Mouse (Mus musculus) embryonic fibroblast, embryonic 13.5 days (primary cell): Measurements from ENCODE around the gene Wdfy3. TPM values are rescaled to one million over a fixed set of nuclear protein-coding genes. Genes with fewer than 3 reads are reported as not detected.
A peak's percentile ranks its signal among the peaks of the same experiment; 100 is the strongest.

Experiments
- H3K27ac ChIP-seq: 2 replicates; pipeline ENCODE4 v1.5.1; 2012; ENCODE audit warnings: low read length, control low read depth, inconsistent platforms; ENCODE audit not compliant: insufficient read depth
- H3K4me1 ChIP-seq: 2 replicates; pipeline ENCODE4 v1.6.1; 2011; ENCODE audit warnings: low read length; ENCODE audit not compliant: control insufficient read depth, insufficient read depth
- H3K4me3 ChIP-seq: 2 replicates; pipeline ENCODE4 v1.5.1; 2011; ENCODE audit warnings: mild to moderate bottlenecking, control low read depth, low read length; ENCODE audit not compliant: insufficient read depth
- CTCF ChIP-seq: IDR thresholded peaks from 2 replicates; pipeline ENCODE4 v1.5.1; 2011; ENCODE audit warnings: mild to moderate bottlenecking, control low read depth, low read length, moderate library complexity, borderline replicate concordance; ENCODE audit not compliant: insufficient read depth
- POLR2A ChIP-seq: IDR thresholded peaks from 2 replicates; pipeline ENCODE4 v1.6.1; 2011; ENCODE audit warnings: low read depth, mild to moderate bottlenecking, control low read depth, low read length, moderate library complexity
- polyA plus RNA-seq: library from polyadenylated mRNA; stranded (reverse); fragments of >200 nt; gene quantifications from 2 replicates; pipeline ENCODE4 v1.2.4, GENCODE M21; 2011; ENCODE audit warnings: low read depth; ENCODE audit not compliant: missing spikeins, insufficient read length

The Wdfy3 gene
- polyA plus RNA-seq, 1 experiment, result 38.5 TPM

DNA sequence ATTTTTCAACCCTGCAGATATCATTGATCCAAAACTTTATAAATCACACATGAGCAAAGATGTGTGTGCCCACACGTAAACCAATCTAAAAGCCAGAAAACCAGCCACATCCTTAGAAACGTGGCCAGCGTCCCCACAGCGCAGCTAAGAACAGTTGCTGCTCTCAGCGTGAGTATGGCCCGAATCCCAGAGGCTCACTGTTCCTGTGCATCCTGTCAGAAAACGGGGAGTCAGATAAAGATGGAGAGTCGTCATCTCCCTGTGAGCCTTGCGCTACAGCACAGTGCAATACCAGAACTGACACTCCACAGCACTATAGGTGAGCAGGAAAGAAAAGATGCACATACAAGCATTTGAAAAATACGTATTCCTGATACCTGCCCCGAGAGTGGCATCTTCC lies 172.9 kb downstream of the Wdfy3 start:
- no peak for TF ChIP-seq POLR2A
- TF ChIP-seq CTCF, result no peak
- H3K4me1 ChIP-seq, result peaks cover 5% of the 10 kb centered on the region; the same call in 1 of the 2 replicates
- no peak overlapping the region for H3K4me3 ChIP-seq
- no peak overlapping the region for H3K27ac ChIP-seq

DNA sequence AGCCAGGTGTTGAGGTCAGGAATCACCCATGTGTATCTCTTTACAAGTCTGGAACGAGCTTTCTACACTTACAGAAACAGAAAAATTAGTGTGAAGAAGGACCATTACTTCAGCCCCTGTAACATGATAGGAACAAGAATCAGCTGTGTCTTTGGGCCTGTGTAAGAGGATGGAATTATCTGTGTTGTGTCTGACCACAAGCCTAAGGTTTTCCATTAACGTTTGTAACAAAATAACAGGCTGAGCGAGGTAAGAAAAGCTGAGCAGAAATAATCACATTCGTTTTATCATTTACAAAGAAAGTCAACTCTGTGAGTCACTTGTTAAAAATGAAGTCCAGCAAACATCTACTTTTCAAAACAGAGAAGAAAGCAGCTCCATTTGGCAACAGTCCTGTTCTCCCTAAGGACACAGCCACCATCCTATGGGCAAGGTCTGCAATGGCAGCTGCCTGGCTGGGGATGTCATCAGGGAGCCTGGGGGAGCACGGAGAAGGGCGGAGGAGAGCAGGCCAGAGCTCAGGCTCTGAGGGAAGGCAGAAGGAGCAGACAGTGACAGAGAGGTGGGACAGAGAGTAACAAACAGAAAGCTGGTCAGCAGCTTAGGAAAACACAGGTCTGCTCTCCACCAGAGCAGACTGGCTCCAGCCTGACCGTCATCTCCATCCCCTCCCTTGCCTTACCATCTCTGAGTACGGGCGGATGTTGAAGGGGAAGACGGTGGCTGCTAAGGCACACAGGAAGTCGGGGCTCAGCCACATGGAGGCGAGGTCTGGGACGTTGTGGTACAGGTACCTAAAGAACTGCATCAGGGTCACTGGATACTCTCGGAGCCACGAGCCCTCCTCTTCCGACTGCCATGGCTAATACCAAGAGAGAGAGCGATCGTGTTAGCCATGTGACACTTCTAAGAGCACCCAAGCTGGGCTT lies 173.7 kb downstream of the Wdfy3 start:
- TF ChIP-seq POLR2A, result no peak
- TF ChIP-seq CTCF, result no peak
- H3K27ac ChIP-seq, result peak overlapping the region; percentile 39; the same call in 1 of the 2 replicates
- peaks cover 5% of the 10 kb centered on the region; the same call in 1 of the 2 replicates for H3K4me1 ChIP-seq
- no peak overlapping the region for H3K4me3 ChIP-seq

DNA sequence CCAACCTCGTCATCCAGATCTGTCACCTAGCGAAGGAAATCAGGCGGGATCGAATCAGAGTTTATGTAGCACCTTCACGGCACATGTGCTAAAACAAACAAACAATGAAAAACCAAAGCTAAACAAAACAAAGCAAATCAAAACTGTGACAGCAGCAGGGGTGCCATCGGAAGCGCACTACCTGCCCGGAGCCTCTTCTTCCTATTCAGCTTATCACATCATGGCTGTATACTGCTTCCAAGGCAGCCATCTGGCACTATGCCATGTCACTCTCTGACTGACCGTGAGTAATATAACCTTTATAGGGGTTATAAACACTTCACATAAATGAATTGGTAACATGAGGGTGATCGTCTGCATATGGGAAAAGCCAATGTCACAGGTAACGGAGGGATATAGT lies 174.6 kb downstream of the Wdfy3 start:
- H3K4me3 ChIP-seq, result no peak overlapping the region
- TF ChIP-seq POLR2A (no peak), CTCF (no peak)
- H3K4me1 ChIP-seq, result peaks cover 5% of the 10 kb centered on the region; the same call in 1 of the 2 replicates
- no peak overlapping the region for H3K27ac ChIP-seq

DNA sequence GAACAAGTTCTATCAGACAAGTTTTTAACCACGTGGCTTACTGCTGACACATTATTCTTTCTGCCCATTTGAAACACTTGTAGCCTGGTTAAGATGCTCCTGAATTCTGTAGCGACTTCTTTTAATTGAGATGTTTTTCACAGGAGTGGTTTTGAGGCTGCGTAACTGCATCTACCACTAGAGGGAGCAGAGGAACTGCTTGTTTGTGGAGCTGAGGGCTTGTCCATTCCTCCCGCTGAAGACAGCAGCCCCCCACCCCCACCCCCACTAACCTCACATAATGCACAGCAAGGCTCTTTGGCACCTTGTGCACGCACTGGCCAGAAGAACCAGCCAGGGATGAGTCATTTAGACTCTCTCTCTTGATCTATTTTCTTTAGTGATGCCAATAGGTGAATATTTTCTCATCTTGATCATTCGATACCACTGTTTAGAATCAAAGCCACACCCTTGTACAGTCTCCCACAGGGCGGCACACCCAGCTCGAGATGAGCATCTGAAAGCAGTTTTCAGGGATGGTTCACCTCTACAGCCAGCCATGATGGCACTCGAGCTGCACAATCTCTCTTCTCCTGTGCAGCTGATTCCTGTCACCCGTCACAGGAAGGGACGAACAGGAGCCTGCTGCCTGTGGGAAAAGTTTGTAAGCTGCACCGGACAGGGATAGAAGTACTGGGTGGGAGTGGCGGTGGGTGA lies 175.8 kb downstream of the Wdfy3 start:
- TF ChIP-seq CTCF (peak; percentile 51; the same call in 1 of the 2 replicates), POLR2A (no peak)
- peaks cover 5% of the 10 kb centered on the region; the same call in 1 of the 2 replicates for H3K4me1 ChIP-seq
- no peak overlapping the region for H3K4me3 ChIP-seq
- H3K27ac ChIP-seq, result no peak overlapping the region

DNA sequence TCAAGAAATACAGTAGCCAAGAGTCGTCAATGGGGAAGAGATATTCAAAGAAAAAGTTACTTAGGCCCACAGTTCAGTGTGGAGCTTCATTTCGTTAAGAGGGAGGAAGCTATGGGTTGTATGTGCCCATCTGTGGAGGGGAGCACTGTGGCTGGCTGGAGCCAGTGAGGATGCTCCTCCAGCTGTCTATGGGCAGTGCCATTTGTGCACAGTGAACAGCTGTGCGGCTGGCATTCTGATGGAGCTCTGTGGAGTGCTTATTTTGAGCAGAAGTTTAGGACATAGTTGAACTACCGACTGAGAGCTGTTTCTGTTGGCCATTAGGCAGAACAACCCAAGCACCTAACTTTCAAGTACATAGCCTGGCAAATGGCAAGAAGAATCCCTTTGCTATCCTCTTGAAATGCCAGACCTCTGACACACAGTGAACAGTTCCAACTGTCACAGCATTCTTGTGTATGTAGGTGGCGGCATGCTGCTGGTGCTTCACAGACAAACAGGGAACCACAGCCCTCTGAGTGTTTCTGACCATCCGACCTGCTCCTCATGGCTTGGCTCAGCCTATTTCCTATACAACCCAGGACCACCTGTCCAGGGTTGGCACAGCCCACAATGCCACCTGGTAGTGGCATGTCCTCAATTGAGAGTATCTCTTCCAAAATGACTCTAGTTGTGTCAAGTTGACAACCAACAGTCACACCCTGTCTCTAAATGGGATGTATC lies 177.9 kb downstream of the Wdfy3 start:
- no peak overlapping the region for H3K4me3 ChIP-seq
- H3K27ac ChIP-seq, result no peak overlapping the region
- H3K4me1 ChIP-seq, result peaks cover 5% of the 10 kb centered on the region; the same call in 1 of the 2 replicates
- no peak for TF ChIP-seq CTCF
- no peak for TF ChIP-seq POLR2A

DNA sequence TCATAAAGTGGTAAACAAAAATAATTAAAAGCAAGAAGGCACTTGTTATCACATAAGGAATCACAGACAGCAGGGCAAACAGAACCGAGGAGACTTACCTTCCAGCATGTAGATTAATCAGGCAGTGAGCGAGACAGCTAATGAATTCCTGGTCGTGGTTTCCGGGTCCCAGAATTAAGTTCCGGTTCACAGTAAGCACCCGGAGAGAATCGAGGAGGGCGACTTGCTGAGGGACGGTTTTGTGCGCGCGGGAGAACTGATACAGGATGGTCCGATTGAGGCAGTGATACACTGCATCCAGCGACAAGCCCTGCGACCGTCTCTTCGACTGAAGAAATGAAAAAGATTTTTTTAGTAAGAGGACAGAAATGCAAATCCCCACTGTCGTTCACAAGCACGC lies 181.7 kb downstream of the Wdfy3 start:
- H3K4me3 ChIP-seq, result no peak overlapping the region
- H3K4me1 ChIP-seq, result peaks cover 3% of the 10 kb centered on the region; the same call in 1 of the 2 replicates
- TF ChIP-seq CTCF, result no peak
- no peak for TF ChIP-seq POLR2A
- H3K27ac ChIP-seq, result no peak overlapping the region

DNA sequence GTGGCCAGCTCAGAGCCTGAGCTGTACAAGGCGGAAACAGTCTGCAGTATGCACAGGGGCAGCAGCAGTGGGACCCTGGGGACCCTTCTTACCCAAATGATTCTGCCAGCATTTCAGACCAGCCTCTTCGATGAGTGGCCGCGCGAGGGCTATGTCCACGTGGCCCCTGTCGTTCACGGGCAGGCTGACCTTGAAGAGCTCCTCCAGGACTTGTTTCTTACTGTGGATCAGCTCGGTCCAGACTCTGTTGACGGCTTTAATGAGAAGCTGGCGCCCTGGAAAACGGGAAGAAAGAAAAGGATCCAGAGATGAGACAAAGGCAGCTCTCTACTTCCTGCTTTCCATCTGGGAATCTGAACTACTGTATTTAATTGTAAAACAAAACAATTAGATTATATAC lies 184.7 kb downstream of the Wdfy3 start:
- Histone ChIP-seq H3K4me3 (no peak overlapping the region), H3K4me1 (no peaks in the 10 kb centered on the region), H3K27ac (no peak overlapping the region)
- TF ChIP-seq CTCF, result no peak
- no peak for TF ChIP-seq POLR2A

DNA sequence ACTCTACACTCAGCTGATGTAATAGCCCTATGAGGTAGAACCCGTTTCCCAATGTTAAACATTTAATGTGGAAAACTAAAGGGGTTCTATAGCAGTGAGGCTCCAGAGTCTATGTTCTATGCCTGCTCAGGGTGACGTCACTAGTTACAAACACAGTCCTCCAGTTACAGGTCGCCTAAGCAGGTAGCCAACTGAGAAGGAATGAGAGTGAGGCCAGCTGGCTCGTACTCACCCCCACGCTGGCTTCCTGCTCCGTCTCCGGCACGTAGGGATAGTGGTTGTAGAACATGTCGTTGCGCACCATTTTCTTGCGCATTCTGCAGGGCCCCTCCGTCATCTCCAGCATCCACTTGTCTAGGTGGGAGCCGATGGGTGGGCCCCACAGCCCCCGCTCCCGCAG lies 187.5 kb downstream of the Wdfy3 start:
- Histone ChIP-seq H3K4me1 (no peaks in the 10 kb centered on the region), H3K4me3 (no peak overlapping the region), H3K27ac (no peak overlapping the region)
- no peak for TF ChIP-seq POLR2A
- no peak for TF ChIP-seq CTCF

DNA sequence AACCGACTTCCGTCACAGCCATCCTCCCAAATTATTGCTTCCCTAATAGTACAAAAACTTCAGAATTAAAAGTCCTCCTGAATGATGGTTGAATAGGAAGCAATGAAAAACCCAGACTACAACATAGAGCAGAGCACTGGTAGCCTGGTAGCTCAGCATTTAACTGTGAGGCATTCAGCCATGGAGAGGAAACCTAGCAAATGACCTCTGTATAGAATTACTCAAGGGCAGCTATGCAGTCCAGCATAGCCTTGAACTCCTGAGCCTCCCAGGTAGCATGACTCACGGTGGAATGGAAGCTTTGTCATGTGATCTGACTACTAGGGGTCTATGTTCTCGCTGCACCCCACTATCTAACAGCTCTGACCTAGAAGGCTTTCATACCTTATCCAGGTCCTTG lies 189.8 kb downstream of the Wdfy3 start:
- Histone ChIP-seq H3K4me1 (no peaks in the 10 kb centered on the region), H3K27ac (no peak overlapping the region), H3K4me3 (no peak overlapping the region)
- TF ChIP-seq POLR2A, result no peak
- no peak for TF ChIP-seq CTCF
